Mouse (Mus musculus): ENCODE measurements at regions not wholly inside any gene's neighbourhood (a gene's known extent, or its start where the extent isn't known, plus 50 kb on each side); places are given as distances from the start of the nearest gene placed in this dataset.

DNA sequence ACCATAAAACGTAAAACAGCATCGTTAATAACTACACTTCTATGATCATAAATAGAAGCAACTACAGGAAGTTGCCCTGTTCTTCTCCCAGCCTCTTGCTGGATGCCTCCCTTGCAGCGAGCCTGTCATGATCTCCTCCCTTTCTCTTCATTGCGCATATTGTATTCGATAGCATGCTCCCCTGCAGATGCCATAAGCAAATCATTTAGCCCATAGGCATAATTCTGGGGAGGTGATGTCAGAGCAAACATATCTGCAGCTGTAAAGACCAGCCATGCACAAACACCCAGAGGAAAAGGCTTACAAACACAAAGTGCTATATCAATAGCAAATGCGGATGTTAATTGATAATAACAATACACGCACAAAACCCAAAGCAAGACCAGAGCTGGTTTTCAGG is 155.7 kb upstream of the Kif2a start:
- H3K9me3 ChIP-seq (ENCODE audit: control insufficient read depth, low read length), result no peaks in the 10 kb centered on the region
- H3K4me1 ChIP-seq (replicated peaks; ENCODE audit: control insufficient read depth, insufficient read depth, low read length), result no peaks in the 10 kb centered on the region
- no peak overlapping the region for H3K9ac ChIP-seq (replicated peaks; ENCODE audit: low read depth, low read length)
- WGBS, result 81% methylated on average over 7 of the region's 7 CpGs
- H3K27ac ChIP-seq (ENCODE audit: low read length), result no peak overlapping the region
- H3K4me2 ChIP-seq (ENCODE audit: low read length), result no peak overlapping the region
- H3K36me3 ChIP-seq (ENCODE audit: control insufficient read depth, insufficient read depth), result no peaks in the 10 kb centered on the region
- H3K27me3 ChIP-seq (replicated peaks; ENCODE audit: control insufficient read depth, insufficient read depth, low read length), result no peaks in the 10 kb centered on the region
- ATAC-seq, result no peak
- no peak overlapping the region for H3K4me3 ChIP-seq (replicated peaks; ENCODE audit: low read length)

DNA sequence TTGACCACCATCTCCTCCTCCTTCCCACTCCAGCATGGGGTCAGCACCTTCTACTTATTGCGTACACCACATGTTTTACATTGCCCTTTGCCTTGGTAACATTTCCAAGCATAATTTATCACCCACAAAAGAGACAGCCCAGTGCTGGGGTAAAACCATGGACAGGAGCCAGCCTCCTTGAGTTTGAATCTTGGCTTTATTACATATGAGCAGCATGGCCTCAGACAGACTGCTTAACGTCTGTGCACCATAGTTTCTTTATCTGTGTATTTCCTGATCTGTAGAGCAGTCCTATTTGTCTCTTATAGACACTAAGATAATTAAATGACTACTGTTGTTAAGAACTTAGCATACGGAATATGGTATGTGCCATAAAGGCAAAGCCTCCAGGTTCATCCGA is 154.0 kb upstream of the Kif2a start:
- no peak overlapping the region for H3K4me2 ChIP-seq (ENCODE audit: low read length)
- no peaks in the 10 kb centered on the region for H3K36me3 ChIP-seq (ENCODE audit: control insufficient read depth, insufficient read depth)
- 66% methylated on average over 4 of the region's 4 CpGs for WGBS
- H3K9ac ChIP-seq (replicated peaks; ENCODE audit: low read depth, low read length), result no peak overlapping the region
- no peaks in the 10 kb centered on the region for H3K4me1 ChIP-seq (replicated peaks; ENCODE audit: control insufficient read depth, insufficient read depth, low read length)
- no peak overlapping the region for H3K4me3 ChIP-seq (replicated peaks; ENCODE audit: low read length)
- peak overlapping the region; percentile 51; the same call in 1 of the 2 replicates for H3K27ac ChIP-seq (ENCODE audit: low read length)
- H3K9me3 ChIP-seq (ENCODE audit: control insufficient read depth, low read length), result no peaks in the 10 kb centered on the region
- no peaks in the 10 kb centered on the region for H3K27me3 ChIP-seq (replicated peaks; ENCODE audit: control insufficient read depth, insufficient read depth, low read length)
- ATAC-seq, result peak; percentile 90

DNA sequence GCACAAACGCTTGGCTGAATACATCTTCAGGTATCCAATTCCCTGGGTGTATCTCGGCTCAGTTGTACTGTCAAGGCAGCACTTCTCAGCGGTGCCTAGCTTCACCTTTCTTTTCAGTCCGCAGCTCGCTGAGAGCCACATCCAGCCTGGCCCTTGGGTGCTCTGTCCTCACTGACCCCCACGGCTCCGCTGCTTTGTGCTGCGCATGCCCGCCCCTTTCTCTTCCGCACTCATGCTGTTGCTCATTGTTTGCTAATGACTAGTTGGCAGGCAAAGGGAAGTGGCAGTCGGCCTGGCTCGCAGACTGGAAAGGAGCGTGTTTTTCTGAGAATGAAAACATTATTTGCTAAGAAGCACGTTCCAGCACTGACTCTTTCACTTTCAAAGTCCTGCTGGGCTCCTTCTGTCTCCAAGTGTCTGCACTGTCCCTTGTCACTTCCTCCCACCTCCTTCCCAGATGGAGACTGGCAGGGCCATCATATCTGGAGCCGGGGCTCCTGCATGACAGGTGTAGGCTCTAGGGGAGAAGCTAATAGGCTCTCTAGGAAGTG is 146.7 kb upstream of the Kif2a start:
- H3K4me1 ChIP-seq (replicated peaks; ENCODE audit: control insufficient read depth, insufficient read depth, low read length), result peaks cover 19% of the 10 kb centered on the region
- peak overlapping the region; percentile 56 for H3K27ac ChIP-seq (ENCODE audit: low read length)
- H3K36me3 ChIP-seq (ENCODE audit: control insufficient read depth, insufficient read depth), result no peaks in the 10 kb centered on the region
- H3K4me2 ChIP-seq (ENCODE audit: low read length), result peak overlapping the region; percentile 61
- peak overlapping the region; percentile 37 for H3K4me3 ChIP-seq (replicated peaks; ENCODE audit: low read length)
- H3K9ac ChIP-seq (replicated peaks; ENCODE audit: low read depth, low read length), result peak overlapping the region; percentile 53
- no peaks in the 10 kb centered on the region for H3K9me3 ChIP-seq (ENCODE audit: control insufficient read depth, low read length)
- peak; percentile 89 for ATAC-seq
- H3K27me3 ChIP-seq (replicated peaks; ENCODE audit: control insufficient read depth, insufficient read depth, low read length), result no peaks in the 10 kb centered on the region
- under 1% methylated on average over 15 of the region's 15 CpGs for WGBS

DNA sequence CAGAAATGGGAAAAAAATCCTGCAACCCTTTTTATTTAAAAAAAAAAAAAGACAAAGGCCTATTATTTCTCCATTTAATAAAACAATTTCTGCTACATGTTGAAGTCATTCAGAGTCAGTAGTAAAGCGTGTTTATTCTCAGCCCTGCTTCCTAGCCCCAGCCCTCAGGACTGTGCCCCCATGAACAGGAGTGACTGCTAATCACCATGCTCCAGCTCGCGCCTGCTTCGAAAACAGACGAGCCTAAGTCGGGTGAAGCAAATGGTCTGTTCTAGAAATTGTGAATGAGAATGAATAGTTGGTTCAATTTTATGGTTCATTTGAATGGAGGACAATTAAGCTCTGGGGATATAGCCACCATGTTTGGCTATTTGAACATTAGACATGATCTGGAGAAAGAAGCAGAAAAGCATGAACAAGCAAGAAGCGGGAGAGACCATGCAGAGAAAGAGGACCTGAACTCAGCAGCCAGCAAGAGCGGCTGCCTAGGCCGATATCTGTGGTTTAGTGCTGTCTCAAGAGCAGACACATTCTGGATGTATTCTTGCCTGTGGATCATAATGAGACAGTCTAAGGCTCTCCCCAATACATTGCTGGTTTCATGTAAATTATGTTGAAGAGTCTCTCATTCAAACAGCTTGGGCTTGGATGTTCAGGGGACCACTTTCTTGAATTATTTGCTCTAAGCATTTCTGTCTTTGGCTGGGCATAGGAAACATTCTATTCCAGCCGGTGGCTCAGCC is 146.1 kb upstream of the Kif2a start:
- Histone ChIP-seq H3K27me3 (replicated peaks; ENCODE audit: control insufficient read depth, insufficient read depth, low read length) (no peaks in the 10 kb centered on the region), H3K4me1 (replicated peaks; ENCODE audit: control insufficient read depth, insufficient read depth, low read length) (peaks cover 19% of the 10 kb centered on the region), H3K9ac (replicated peaks; ENCODE audit: low read depth, low read length) (peak overlapping the region; percentile 53; the same call in 1 of the 2 replicates), H3K4me3 (replicated peaks; ENCODE audit: low read length) (peak overlapping the region; percentile 37), H3K9me3 (ENCODE audit: control insufficient read depth, low read length) (no peaks in the 10 kb centered on the region), H3K27ac (ENCODE audit: low read length) (peak overlapping the region; percentile 56), H3K36me3 (ENCODE audit: control insufficient read depth, insufficient read depth) (no peaks in the 10 kb centered on the region), H3K4me2 (ENCODE audit: low read length) (peak overlapping the region; percentile 61)
- ATAC-seq, result peak; percentile 54; the same call in 1 of the 2 replicates
- WGBS, result 19% methylated on average over 10 of the region's 10 CpGs

DNA sequence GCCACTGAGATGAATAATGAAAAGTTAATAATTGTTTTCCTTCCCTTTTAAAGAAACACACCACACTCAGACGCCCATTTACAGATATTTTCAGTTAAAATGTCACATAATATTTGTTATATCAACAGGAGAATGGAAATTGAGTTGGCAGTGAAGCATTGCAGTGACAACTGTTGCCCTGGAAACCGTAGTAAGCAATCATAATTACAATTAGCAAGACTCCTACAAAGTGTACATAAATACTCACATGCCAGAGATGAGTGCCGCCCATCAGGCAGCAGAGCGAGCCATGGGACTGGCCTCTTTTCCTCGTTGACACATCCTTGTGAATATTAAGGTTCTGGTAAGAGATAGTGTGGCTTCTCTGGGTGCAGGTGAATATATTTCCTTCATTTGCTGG is 129.6 kb upstream of the Kif2a start:
- H3K9ac ChIP-seq (replicated peaks; ENCODE audit: low read depth, low read length), result no peak overlapping the region
- H3K27ac ChIP-seq (ENCODE audit: low read length), result no peak overlapping the region
- 53% methylated on average over 5 of the region's 5 CpGs for WGBS
- peaks cover 6% of the 10 kb centered on the region for H3K4me1 ChIP-seq (replicated peaks; ENCODE audit: control insufficient read depth, insufficient read depth, low read length)
- H3K4me3 ChIP-seq (replicated peaks; ENCODE audit: low read length), result no peak overlapping the region
- peak; percentile 67; the same call in 1 of the 2 replicates for ATAC-seq
- H3K9me3 ChIP-seq (ENCODE audit: control insufficient read depth, low read length), result no peaks in the 10 kb centered on the region
- no peak overlapping the region for H3K4me2 ChIP-seq (ENCODE audit: low read length)
- H3K36me3 ChIP-seq (ENCODE audit: control insufficient read depth, insufficient read depth), result no peaks in the 10 kb centered on the region
- H3K27me3 ChIP-seq (replicated peaks; ENCODE audit: control insufficient read depth, insufficient read depth, low read length), result no peaks in the 10 kb centered on the region

DNA sequence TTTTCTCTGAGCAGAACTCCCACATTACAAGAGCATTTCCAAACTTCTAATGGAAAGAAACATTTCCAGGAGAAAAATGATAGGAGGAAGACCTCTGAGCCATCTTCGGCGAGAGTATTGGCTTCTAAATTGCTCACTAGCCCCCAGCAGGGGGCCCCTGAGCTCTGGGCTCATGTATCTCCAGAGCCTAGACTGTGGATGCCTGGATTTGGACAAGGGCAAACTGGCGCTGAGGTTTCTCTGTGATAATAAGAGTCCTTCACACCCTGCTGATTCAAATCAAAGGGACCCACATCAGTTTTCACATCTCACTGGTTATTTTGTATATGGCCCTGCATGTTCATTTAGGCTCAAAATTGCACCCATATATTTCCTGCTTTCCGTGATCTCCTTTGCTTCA is 119.3 kb upstream of the Kif2a start:
- Histone ChIP-seq H3K4me1 (replicated peaks; ENCODE audit: control insufficient read depth, insufficient read depth, low read length) (no peaks in the 10 kb centered on the region), H3K27me3 (replicated peaks; ENCODE audit: control insufficient read depth, insufficient read depth, low read length) (no peaks in the 10 kb centered on the region), H3K4me3 (replicated peaks; ENCODE audit: low read length) (no peak overlapping the region), H3K36me3 (ENCODE audit: control insufficient read depth, insufficient read depth) (no peaks in the 10 kb centered on the region), H3K9me3 (ENCODE audit: control insufficient read depth, low read length) (no peaks in the 10 kb centered on the region), H3K4me2 (ENCODE audit: low read length) (no peak overlapping the region), H3K9ac (replicated peaks; ENCODE audit: low read depth, low read length) (no peak overlapping the region), H3K27ac (ENCODE audit: low read length) (no peak overlapping the region)
- WGBS, result 46% methylated on average over 4 of the region's 4 CpGs
- no peak for ATAC-seq

DNA sequence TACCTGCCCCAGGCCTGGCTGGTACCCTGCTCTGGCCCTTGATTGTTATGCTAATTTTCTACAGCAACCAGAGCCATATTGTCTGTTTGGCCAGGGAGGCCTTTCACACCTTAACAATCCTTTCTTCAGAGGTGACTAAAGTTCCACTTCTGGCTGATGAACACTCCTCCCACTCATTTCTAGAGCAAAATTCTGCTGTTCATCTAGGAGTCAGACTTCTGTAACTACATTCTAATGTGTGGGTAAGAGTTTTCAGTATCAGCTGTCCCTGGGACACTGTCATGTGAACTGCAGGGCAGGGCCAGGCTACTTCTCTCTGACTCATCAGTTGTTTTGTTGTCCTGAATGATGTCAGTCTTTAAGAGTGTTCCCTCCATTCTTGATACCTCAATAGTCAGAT is 112.2 kb upstream of the Kif2a start:
- no peak overlapping the region for H3K9ac ChIP-seq (replicated peaks; ENCODE audit: low read depth, low read length)

DNA sequence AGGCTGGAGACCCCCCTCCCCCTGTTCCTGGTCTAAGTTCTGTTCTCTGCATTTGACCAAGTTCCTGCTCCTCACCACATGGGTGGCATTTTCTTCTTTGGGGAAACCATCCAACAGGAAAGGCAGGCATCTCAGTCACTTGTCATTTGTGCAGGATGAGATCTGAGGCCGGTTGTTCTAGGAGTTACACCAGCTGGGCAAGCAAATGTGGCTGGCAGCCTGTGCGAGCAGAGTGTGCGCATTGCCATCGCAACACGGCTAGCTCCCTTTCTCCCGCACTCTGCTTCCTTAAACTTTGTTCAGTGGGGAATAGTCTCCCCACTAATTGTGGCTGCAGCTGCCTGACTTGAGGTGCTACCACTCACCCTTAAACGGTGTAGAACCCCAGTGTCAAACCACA is 104.7 kb upstream of the Kif2a start:
- no peak overlapping the region for H3K4me2 ChIP-seq (ENCODE audit: low read length)
- WGBS, result 71% methylated on average over 7 of the region's 7 CpGs
- H3K9me3 ChIP-seq (ENCODE audit: control insufficient read depth, low read length), result no peaks in the 10 kb centered on the region
- no peak overlapping the region for H3K9ac ChIP-seq (replicated peaks; ENCODE audit: low read depth, low read length)
- ATAC-seq, result no peak; the same call in 1 of the 2 replicates
- no peaks in the 10 kb centered on the region for H3K27me3 ChIP-seq (replicated peaks; ENCODE audit: control insufficient read depth, insufficient read depth, low read length)
- H3K27ac ChIP-seq (ENCODE audit: low read length), result no peak overlapping the region
- H3K36me3 ChIP-seq (ENCODE audit: control insufficient read depth, insufficient read depth), result no peaks in the 10 kb centered on the region
- no peaks in the 10 kb centered on the region for H3K4me1 ChIP-seq (replicated peaks; ENCODE audit: control insufficient read depth, insufficient read depth, low read length)
- H3K4me3 ChIP-seq (replicated peaks; ENCODE audit: low read length), result no peak overlapping the region

More for the DNA sequence above, 112.2 kb upstream of the Kif2a start:
- Histone ChIP-seq H3K9me3 (ENCODE audit: control insufficient read depth, low read length) (no peaks in the 10 kb centered on the region), H3K36me3 (ENCODE audit: control insufficient read depth, insufficient read depth) (no peaks in the 10 kb centered on the region), H3K4me3 (replicated peaks; ENCODE audit: low read length) (no peak overlapping the region), H3K4me1 (replicated peaks; ENCODE audit: control insufficient read depth, insufficient read depth, low read length) (no peaks in the 10 kb centered on the region), H3K27me3 (replicated peaks; ENCODE audit: control insufficient read depth, insufficient read depth, low read length) (no peaks in the 10 kb centered on the region), H3K4me2 (ENCODE audit: low read length) (no peak overlapping the region), H3K27ac (ENCODE audit: low read length) (no peak overlapping the region)
- no peak for ATAC-seq

DNA sequence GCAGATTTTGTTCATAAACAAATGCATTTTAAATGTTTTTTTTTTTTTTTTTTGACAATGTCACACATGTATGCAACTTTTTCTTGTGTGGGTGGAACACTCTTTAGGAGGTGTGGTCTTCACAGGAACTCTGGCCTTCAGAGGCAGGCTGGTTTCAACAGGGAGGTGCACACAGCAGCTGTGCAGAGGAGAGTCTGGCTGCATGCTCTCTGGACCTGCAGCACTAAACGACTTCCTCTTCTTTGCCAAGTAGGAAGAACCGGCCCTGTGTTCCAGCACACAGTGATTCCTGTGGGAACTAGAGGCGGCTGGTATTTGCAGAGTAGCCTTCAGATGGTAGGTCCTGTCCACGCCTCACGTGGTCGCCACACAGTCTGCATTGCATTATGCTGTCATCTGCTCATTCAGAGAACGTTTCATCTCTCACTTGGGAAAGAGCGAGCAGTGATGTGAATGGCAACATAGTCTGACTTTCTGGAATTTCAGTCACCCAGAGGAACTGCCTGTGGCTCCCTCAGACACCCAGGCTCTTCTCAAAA is 102.3 kb upstream of the Kif2a start:
- 84% methylated on average over 8 of the region's 8 CpGs for WGBS
- H3K36me3 ChIP-seq (ENCODE audit: control insufficient read depth, insufficient read depth), result no peaks in the 10 kb centered on the region
- no peaks in the 10 kb centered on the region for H3K4me1 ChIP-seq (replicated peaks; ENCODE audit: control insufficient read depth, insufficient read depth, low read length)
- H3K27ac ChIP-seq (ENCODE audit: low read length), result no peak overlapping the region
- no peak for ATAC-seq
- no peak overlapping the region for H3K9ac ChIP-seq (replicated peaks; ENCODE audit: low read depth, low read length)
- no peaks in the 10 kb centered on the region for H3K9me3 ChIP-seq (ENCODE audit: control insufficient read depth, low read length)
- H3K4me3 ChIP-seq (replicated peaks; ENCODE audit: low read length), result no peak overlapping the region
- H3K4me2 ChIP-seq (ENCODE audit: low read length), result no peak overlapping the region
- H3K27me3 ChIP-seq (replicated peaks; ENCODE audit: control insufficient read depth, insufficient read depth, low read length), result no peaks in the 10 kb centered on the region
